12 mouse cellular contexts compared by ENCODE assay signal in genomic region chr1:41431127-41431690, GRCm38 (mm10).
DNase-seq lines count a peak whose midpoint lies in the region; ATAC-seq and TF ChIP-seq lines count a peak whose summit lies in the region.
"Had no signal": no experiment of that assay in that cellular context is flagged by ENCODE, and none has a peak within 500 bp of the region (broad histone marks: within the 10 kb centered on the region; RNA-seq: fewer than 3 reads in every experiment).

No protein-coding gene starts in this region.

- no peak for TF ChIP-seq EP300 in liver, postnatal 0 days (IDR thresholded peaks at IDR 0.05; ENCODE audit: low read depth)

- TF ChIP-seq CTCF in kidney, postnatal 0 days (IDR thresholded peaks at IDR 0.05; ENCODE audit: low read depth) = no peak
- no peak for TF ChIP-seq CTCF in forebrain, postnatal 0 days (IDR thresholded peaks at IDR 0.05; ENCODE audit: low read depth)
- TF ChIP-seq CTCF in hindbrain, postnatal 0 days (IDR thresholded peaks at IDR 0.05; ENCODE audit: low read depth) = no peak
- TF ChIP-seq CTCF in liver, postnatal 0 days (IDR thresholded peaks at IDR 0.05; ENCODE audit: low read depth) = no peak

- H3K4me2 ChIP-seq in kidney, postnatal 0 days (ENCODE audit: low read length) = no peak overlapping the region
- peak overlapping the region; percentile 37 for H3K4me2 ChIP-seq in forebrain, postnatal 0 days (ENCODE audit: low read depth)
- H3K4me2 ChIP-seq in hindbrain, postnatal 0 days (ENCODE audit: low read depth, low read length) = peak overlapping the region; percentile 33; the same call in 1 of the 2 replicates
- H3K4me2 ChIP-seq in liver, postnatal 0 days (ENCODE audit: low read depth, low read length) = no peak overlapping the region
- H3K4me2 ChIP-seq: limb, embryonic 12.5 days had no signal

- WGBS in kidney, postnatal 0 days = 34% methylated on average over 7 of the region's 7 CpGs
- whole genome bisulfite sequencing in forebrain, postnatal 0 days = 6% methylated on average over 7 of the region's 7 CpGs
- 6% methylated on average over 7 of the region's 7 CpGs for WGBS in hindbrain, postnatal 0 days
- 54% methylated on average over 7 of the region's 7 CpGs for WGBS in liver, postnatal 0 days (ENCODE audit: insufficient replicate concordance)

- DNase-seq in kidney, postnatal 0 days (ENCODE audit: low spot score) = peak; percentile 44
- DNase-seq in kidney, adult 9 months = no peak
- DNase-seq in brain, adult 2 months (ENCODE audit: low read depth, low spot score) = peak; percentile 16
- DNase-seq in forebrain, postnatal 0 days = peak; percentile 71
- peak; percentile 50 for DNase-seq in hindbrain, postnatal 0 days (ENCODE audit: low spot score)
- no peak for DNase-seq in cerebellum, adult 11-12 months
- no peak for DNase-seq in MN1 (ENCODE audit: low spot score)
- no peak for DNase-seq in liver, postnatal 0 days
- DNase-seq: gastrocnemius, postnatal 14 days; kidney, postnatal 14 days; right cerebral cortex, adult 18-20 months had no signal

- no peaks in the 10 kb centered on the region for H3K4me1 ChIP-seq in kidney, postnatal 0 days (replicated peaks; ENCODE audit: insufficient read depth, low read length)
- H3K4me1 ChIP-seq in forebrain, postnatal 0 days (ENCODE audit: insufficient read depth) = peaks cover 8% of the 10 kb centered on the region; the same call in 1 of the 2 replicates
- no peaks in the 10 kb centered on the region for H3K4me1 ChIP-seq in hindbrain, postnatal 0 days (ENCODE audit: insufficient read depth, low read length)
- no peaks in the 10 kb centered on the region for H3K4me1 ChIP-seq in liver, postnatal 0 days (ENCODE audit: insufficient read depth)
- H3K4me1 ChIP-seq: limb, embryonic 12.5 days had no signal

- H3K9me3 ChIP-seq in kidney, postnatal 0 days (replicated peaks; ENCODE audit: low read length) = no peaks in the 10 kb centered on the region
- no peaks in the 10 kb centered on the region for H3K9me3 ChIP-seq in forebrain, postnatal 0 days (ENCODE audit: low read length)
- H3K9me3 ChIP-seq in hindbrain, postnatal 0 days (ENCODE audit: low read length) = no peaks in the 10 kb centered on the region
- no peaks in the 10 kb centered on the region for H3K9me3 ChIP-seq in liver, postnatal 0 days (ENCODE audit: low read length)
- H3K9me3 ChIP-seq: limb, embryonic 12.5 days had no signal

- H3K4me3 ChIP-seq in kidney, postnatal 0 days (replicated peaks; ENCODE audit: low read depth, low read length) = no peak overlapping the region
- no peak overlapping the region for H3K4me3 ChIP-seq in forebrain, postnatal 0 days (ENCODE audit: low read depth, low read length)
- no peak overlapping the region for H3K4me3 ChIP-seq in hindbrain, postnatal 0 days (ENCODE audit: low read length)
- H3K4me3 ChIP-seq in liver, postnatal 0 days (ENCODE audit: low read depth, low read length) = no peak overlapping the region
- H3K4me3 ChIP-seq: limb, embryonic 12.5 days had no signal

- no peak for ATAC-seq in kidney, postnatal 0 days (replicated peaks; ENCODE audit: low FRiP score, low read depth)
- peak; percentile 80 for ATAC-seq in forebrain, postnatal 0 days
- ATAC-seq in hindbrain, postnatal 0 days = no peak
- no peak for ATAC-seq in liver, postnatal 0 days

- no peak overlapping the region for H3K9ac ChIP-seq in kidney, postnatal 0 days (ENCODE audit: low read depth, low read length)
- H3K9ac ChIP-seq in forebrain, postnatal 0 days = peak overlapping the region; percentile 22; the same call in 1 of the 2 replicates
- H3K9ac ChIP-seq in hindbrain, postnatal 0 days (replicated peaks; ENCODE audit: low read length) = no peak overlapping the region
- H3K9ac ChIP-seq in liver, postnatal 0 days (replicated peaks) = no peak overlapping the region
- H3K9ac ChIP-seq: limb, embryonic 12.5 days had no signal

- H3K36me3 ChIP-seq in kidney, postnatal 0 days (ENCODE audit: insufficient read depth, low read length) = no peaks in the 10 kb centered on the region
- H3K36me3 ChIP-seq in forebrain, postnatal 0 days (ENCODE audit: insufficient read depth) = no peaks in the 10 kb centered on the region
- no peaks in the 10 kb centered on the region for H3K36me3 ChIP-seq in hindbrain, postnatal 0 days (ENCODE audit: insufficient read depth, low read length)
- H3K36me3 ChIP-seq in liver, postnatal 0 days (replicated peaks; ENCODE audit: insufficient read depth, low read length) = no peaks in the 10 kb centered on the region
- H3K36me3 ChIP-seq: limb, embryonic 12.5 days had no signal

- no peak overlapping the region for H3K27ac ChIP-seq in kidney, postnatal 0 days
- no peak overlapping the region for H3K27ac ChIP-seq in forebrain, postnatal 0 days (ENCODE audit: low read depth, low read length)
- H3K27ac ChIP-seq in hindbrain, postnatal 0 days = no peak overlapping the region
- H3K27ac ChIP-seq in liver, postnatal 0 days (ENCODE audit: low read depth) = no peak overlapping the region
- H3K27ac ChIP-seq: limb, embryonic 12.5 days had no signal

- H3K27me3 ChIP-seq in kidney, postnatal 0 days (ENCODE audit: insufficient read depth, low read length) = no peaks in the 10 kb centered on the region
- H3K27me3 ChIP-seq in forebrain, postnatal 0 days (ENCODE audit: insufficient read depth, low read length) = no peaks in the 10 kb centered on the region
- H3K27me3 ChIP-seq in hindbrain, postnatal 0 days (ENCODE audit: insufficient read depth, low read length) = no peaks in the 10 kb centered on the region
- no peaks in the 10 kb centered on the region for H3K27me3 ChIP-seq in liver, postnatal 0 days (ENCODE audit: insufficient read depth, low read length)
- H3K27me3 ChIP-seq: limb, embryonic 12.5 days had no signal

Comparison
In these comparisons a context has a peak if more than half of its experiments do, and no peak if none do; other contexts are left out.
1. DNase-seq: peak in kidney, postnatal 0 days (single experiment), brain, adult 2 months (single experiment), forebrain, postnatal 0 days (single experiment) and hindbrain, postnatal 0 days (single experiment); none in kidney, adult 9 months (single experiment), cerebellum, adult 11-12 months (single experiment), MN1 (single experiment) and liver, postnatal 0 days (single experiment).
2. H3K4me2 ChIP-seq: peak in forebrain, postnatal 0 days (single experiment) and hindbrain, postnatal 0 days (single experiment); none in kidney, postnatal 0 days (single experiment) and liver, postnatal 0 days (single experiment).